Mouse (Mus musculus): Measurements from ENCODE around the gene Rnf217. TPM values are rescaled to one million over a fixed set of nuclear protein-coding genes. Genes with fewer than 3 reads are reported as not detected.

The Rnf217 gene
- total RNA-seq, 2 experiments from 2014 or later = 12.8 to 13.3 TPM

DNA sequence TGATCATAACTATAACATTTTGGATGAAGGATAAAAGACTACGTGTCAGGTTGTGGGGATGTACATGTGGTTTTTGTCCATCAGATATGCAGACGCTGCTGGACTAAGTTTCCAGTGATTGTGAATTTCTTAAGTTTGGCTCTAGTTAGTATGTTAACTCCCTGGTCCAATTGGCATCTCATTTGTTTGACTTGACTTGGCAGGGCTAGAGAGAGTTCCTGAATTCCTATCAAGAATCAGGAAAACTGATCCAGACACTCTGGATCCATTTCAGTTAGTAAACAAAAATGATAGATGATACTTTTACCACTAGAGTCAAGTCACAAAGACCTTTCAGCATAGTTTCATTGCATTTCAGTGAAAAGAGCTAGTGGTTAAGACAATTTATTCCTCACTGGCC lies 112.1 kb downstream of the Rnf217 start:
- no peak for DNase-seq

DNA sequence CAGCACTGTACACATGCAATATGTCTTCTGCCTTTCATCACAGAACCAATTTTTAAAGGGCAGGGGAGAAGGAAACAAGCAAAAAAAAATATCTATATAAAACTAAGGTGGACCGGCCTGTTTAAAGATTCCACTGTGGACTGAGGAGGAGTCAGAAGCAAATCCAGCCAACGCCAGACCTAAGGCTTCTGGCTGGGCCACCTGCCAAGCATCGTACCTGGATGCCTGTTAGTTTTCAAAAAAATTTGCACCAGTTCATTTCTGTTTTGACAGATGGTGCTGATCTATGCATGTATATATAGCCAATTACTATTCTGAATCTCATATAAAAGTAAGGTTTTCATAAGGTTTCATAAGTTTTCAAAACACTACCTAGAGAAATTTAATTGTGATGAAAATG lies 113.2 kb downstream of the Rnf217 start:
- no peak for DNase-seq

DNA sequence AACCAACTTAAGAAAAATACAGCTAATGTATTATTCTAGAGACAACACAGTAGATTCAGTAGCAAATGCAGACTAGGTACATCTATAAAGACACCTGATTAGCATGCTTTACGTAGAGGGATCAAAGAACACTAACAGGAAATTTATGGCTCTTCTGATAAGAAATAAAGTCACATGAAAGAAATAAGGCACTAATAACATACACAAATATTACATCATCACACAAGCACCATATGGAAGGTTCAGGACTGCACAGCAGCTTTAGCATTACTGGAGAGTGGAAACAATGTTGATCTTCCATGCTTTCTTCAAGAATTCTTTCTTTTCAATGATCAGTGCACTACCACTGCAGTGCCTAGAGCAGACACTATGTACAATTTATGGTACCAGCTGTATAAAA lies 114.7 kb downstream of the Rnf217 start:
- no peak for DNase-seq

DNA sequence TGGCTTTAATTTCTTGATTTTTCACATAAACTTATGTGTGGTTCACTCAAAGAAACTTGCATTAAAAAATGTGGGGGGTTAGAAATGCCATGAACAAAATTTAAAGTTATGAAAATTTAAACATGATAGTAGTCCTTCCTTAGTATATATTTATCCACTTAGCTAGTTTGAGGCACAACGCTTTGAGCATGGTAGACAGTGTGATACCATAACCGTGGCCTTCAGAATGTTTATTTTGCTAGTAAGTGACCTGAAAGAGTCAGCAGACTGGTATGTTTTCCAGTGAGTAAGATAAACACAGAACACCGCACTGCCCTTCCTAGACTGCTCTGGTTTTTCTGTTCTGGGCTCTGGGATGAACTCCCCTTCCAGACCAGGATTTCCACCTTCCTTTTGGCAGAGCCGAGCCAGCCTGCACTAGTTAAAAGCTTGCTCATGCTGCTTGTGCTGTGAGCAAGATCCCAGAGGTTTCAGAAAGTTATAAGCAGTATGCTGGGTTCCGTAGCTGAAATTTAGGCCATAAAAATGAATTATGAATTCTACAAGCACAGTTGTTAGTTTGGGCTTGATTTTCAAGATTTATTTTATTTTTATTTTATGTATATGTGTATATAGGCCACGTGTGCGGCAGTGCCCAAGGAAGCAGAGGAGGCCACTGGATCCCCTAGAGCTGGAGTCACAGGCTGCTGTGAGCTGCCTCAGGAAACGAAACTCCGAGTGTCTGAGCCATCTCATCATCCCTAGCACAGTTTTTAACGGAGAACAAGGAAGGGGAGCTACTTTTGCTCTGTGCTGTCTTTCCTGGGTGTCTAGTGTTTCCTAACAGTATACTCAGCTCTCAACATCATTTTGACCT lies 141.7 kb downstream of the Rnf217 start:
- DNase-seq = no peak

DNA sequence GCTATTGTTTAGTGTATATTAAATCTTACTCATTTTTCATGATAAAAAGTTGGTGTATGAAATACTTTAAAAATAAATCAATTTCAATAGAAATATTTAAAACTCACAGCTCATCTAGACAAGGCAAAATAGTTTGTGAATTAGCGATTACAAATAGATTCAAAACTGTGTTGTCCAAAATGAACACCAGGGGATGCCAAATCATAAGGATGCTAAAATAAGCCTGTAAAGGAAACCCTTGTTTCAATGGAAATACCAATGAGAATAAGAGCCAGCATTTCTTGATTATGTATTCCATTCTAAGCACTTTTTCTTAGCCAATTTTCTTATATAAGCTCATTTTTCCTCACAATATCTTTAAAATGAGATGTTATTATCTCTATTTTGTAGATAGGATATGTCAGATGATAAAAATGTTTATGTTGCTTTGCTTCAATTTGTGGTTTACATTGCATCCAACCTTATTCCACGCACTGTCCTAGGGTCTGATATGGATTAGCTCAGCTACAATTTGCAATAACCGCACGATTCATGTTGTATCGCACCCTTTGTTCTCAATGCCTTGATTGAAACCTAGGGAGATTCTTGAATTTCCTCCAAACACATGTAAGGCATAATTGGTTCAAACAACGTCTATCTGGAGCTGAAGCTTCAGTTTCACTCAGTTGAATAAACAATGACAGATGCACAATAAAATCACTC lies 143.0 kb downstream of the Rnf217 start:
- DNase-seq = no peak

DNA sequence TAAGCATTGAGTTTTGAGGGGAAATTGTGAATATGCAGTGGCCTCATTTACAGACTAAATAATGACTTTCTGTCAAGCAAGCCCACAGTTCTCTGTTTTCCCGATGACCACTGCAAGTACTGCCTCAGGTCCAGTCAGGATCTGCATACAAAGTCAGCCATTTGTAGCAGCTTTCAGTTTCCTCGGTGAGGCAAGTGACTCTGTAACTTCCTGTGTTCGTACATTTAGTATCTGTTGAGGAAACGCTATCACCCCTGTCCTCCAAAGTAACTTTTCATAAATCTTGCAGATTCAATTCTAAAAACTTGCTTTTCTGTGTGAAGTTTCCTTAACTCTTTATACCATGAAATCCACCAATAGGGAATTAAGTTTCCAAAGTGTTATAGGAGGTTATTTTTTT lies 143.6 kb downstream of the Rnf217 start:
- DNase-seq = no peak

DNA sequence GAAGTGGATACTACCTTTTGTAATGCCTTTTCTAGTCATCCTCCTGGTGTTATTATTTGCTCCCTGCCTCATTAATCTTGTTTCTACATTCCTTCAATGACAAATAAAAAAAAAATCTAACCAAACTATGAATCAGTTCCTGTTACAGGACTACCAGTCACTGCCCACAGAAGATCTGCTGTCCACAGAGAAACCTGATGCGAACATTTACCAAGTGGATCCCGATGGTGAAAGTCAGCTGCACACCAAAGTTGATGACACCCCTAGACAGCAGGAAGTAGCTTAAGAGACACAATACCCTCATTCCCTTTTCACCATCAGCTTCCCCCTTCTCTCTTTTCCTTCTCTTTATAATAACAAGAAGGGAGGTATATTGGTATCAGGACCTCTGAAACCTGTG lies 145.9 kb downstream of the Rnf217 start:
- no peak for DNase-seq

DNA sequence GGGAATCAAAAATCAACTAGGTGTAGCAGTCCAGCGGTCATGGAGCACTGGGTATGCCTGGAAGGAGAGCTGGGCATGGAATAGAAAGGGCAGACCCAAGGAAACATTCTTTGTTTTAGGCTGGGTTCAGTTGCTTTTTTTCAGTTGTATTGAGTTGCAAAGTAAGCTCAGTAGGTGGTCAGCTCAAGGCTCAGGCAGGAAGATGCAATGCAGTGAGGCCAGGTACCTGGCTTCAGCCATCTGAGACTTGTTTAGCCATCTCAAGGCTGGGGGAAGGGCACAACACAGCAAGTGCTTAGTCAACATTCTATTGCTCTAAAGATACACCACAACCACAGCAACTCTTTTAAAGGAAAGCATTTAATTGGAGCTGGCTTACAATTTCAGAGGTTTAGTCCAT lies 152.2 kb downstream of the Rnf217 start:
- DNase-seq = no peak

DNA sequence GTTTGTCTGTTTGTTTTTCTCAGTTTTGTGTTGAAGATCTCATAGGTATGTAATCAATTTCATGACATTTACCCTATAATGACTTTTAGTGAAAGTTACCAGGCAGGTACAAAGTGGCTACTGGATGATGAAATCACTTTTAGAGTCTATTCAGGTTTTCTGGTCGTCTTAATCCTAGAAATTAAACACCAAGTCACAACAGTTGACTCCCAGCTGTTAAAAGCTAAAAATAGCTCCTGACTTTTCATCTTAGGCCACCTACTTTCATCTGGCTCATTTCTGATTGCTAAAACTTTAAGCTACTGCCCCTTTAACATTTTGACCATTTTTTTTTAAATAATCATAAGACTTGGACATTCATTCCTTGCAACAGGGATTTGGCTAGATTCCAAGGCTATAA lies 161.9 kb downstream of the Rnf217 start:
- DNase-seq = no peak

DNA sequence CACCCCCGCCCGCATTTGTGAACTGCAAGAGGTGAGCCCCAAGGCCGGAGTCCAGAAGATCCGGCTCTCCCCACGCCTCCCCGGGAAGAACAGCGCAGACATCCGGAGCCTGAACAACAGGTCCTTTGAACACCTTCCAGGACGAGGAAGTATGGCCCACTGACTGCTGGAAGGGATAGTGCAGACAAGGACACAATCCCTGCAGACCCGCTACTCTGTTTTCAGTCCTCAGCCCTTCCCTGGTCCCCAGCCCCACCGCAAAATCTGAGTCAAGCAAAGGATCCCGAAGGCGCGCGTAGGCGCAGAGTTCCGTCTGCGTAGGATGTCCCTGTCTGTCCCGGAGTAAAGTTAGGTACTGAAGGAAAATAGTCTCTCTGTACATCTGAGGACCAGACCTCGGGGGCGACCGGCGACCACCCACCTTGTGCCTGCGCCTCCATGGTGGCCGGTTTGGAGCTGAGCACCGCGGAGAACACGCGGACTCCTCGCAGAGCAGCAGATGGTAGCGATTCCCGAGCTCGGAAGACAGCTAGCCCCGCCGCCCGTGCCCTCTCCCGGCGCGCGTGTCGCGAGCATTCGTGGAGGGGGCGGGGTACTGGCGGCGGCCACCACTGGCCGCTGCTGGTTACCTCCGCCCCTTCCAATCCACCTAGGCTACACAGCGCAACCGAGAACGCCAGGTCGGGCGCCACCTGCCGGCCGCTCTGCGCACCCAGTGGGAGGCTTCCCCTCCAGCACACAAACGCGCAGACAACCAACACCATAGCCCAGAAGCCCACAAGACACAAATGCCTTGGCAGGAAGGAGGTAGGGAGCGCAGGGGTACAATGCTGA lies 163.5 kb downstream of the Rnf217 start, which contains the start of gene Tpd52l1:
Gene Tpd52l1, minus strand, starts transcription at position 668 of the 834 bp plus-strand sequence.
- peak; percentile 91 for DNase-seq

DNA sequence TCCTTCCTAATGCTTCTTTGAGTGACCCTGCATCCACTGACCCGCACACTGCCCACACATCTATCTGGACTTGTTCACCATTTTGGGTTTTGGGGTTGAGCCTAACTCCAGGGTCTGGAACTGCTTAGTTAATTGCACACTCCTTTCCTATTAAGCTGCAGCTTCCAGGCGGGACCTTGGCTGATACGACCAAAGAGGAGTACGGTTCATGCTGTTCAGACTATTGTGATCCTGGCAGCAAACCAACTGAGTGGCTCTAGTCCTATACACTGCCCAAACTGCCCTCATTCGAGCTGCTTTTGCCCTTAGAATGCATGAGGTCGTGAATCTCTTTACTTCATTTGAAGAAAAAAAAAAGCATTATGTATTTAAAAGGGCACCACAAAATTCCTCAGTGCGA lies 164.8 kb downstream of the Rnf217 start:
- no peak for DNase-seq

Other genes starting within 250 kb of the Rnf217 start
- gene Tpd52l1, start 163.2 kb downstream of the Rnf217 start, total RNA-seq (2021) = 10 to 100 TPM; 28.0 to 29.4 TPM